Mouse (Mus musculus) gastrocnemius, postnatal 10 days (tissue): ENCODE results near the gene Itsn1. TPM values are rescaled to one million over a fixed set of nuclear protein-coding genes. Genes with fewer than 3 reads are reported as not detected.

Experiments
- DNase-seq: peaks from one replicate; pipeline ENCODE4 v3.0.0; 2021; ENCODE audit warnings: mixed read lengths
- total RNA-seq, 2 experiments: library from RNA; stranded (reverse); gene quantifications; 2 replicates each; pipeline ENCODE4 v1.2.3; 2021

Gene Itsn1
- total RNA-seq, 2 experiments from 2014 or later = 60.2 to 81.2 TPM

DNA sequence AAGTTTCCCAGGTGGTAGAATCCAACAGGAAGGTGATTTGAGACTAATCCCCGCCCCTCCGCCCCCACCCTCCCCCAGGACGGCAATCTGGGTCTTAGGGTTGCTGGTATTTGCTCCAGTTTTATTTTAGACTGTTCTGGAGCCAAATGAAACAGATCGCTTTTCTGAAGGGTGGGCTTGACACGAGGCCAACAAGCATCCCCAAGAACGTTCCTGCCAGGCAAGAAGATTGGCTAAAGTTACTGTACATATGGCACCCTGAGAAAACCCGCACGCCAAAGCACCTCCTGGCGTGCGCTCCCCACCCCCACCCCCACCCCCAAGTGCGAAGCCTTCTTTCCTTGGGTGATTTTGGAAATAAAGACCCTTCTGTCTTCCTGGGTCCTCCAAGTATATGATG is 178.1 kb downstream of the Itsn1 start:
- no peak for DNase-seq

DNA sequence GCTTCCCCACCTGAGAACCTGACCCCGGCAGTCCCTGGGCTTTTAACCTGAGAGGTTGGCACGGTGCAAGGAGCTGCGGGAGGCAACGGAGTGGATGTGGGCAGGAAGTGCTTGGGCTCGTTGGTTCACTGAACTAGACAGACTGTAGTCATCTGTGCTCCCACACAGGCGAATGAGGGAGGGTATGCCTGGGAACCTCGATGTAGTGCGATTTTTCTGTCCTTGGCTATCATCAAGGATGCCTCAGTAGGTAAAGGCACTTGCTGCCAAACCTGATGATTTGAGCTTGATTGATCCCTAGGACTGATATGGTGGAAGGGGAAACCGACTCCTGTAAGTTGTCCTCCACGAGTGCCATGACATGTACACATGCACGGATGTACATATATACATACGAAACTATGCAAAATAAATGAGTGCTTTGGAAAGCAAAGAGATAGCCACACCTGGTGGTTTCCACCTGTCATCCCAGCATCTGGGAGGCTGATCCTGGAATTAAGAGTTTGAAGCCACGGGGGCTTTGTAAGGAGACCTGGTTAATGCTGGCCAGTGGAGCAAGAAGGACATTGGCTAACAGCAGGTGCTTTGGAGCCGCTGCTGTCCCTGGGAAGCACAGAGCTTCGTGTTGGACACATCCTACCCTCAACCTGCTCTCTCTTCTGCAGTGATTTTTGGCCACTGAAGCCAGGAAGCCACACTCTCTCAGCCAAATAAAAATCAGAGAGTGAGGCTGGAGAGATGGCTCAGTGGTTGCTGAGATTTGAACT is 180.7 kb downstream of the Itsn1 start:
- no peak for DNase-seq

DNA sequence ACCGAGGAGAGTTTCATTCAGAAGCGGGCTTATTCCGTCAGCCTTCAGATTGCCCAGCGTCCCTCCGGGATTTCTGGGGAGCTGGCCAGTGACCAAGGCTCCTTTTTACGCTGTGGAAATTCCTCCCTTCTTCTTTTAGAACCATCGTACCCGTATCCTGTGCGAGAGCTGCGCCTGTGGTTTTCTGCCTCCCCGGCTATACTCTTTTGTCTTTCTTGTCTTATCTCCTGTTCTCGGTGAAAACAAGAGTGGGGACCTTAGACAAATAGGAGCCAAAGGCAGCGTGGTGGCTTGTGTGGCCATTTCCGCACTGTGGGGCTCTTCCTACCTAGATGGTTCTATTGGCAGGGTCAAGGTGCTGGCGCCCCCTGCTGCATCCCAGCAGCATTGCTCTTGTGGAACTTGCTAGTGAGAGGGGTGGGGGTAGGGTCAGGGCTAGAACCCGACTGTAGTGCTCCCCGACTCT is 188.6 kb downstream of the Itsn1 start:
- peak; percentile 87 for DNase-seq

DNA sequence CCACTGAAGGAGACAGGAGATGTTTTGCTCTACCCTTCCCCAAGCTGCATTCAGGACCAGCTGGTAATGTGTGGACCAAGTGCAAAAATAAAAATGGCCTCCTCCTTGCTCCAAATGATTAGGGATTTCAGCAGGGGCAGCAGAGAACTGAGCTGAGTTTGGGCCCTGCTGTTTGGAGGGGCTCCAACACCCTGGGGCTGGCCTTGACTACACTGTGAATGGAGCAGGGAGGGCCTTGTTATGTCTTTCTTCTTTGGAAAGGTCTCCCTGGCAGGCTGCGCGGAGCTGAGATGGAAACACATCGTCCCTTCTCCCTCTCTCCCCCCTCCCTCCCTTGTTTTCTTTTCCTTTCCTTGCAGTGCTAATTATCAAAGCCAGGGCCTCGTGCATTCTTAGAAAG is 189.4 kb downstream of the Itsn1 start:
- DNase-seq = no peak

DNA sequence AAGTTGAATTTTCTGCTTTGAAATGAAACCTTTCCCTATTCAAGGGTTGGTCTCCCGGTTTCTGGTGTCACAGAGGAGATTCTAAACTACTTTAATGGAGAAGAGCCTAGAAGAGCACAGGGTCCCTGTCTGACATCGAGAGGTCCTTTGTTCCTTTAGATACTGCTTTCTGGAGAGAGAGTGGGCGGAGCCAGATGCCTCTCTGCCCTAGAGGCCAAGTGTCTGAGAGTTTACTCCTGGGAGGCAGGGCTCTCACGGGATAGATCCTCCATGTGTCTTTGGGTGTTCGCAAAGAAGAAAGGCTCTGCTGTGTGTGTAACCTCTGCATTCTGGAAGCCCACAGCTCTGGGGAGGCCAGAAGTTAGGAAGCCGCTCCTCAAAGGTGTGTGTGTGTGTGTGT is 190.0 kb downstream of the Itsn1 start:
- DNase-seq = no peak

DNA sequence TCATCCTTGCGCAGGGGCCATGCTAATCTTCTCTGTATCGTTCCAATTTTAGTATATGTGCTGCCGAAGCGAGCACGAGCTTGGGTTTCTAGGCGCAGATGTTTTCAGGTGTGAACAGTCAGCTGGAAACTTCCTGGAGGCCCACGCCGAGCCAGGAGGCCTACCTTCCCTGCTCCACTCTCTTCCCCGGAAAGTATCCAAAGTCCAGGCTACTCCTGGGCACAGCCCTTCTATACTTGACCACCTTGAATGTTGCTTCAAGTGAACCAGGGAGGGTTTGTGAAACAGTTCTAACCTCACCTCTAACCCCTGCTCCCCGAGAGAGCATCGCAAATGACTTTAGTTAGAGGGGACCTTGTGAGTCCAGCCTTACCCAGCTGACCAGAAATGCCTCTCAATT is 192.3 kb downstream of the Itsn1 start:
- DNase-seq = no peak

DNA sequence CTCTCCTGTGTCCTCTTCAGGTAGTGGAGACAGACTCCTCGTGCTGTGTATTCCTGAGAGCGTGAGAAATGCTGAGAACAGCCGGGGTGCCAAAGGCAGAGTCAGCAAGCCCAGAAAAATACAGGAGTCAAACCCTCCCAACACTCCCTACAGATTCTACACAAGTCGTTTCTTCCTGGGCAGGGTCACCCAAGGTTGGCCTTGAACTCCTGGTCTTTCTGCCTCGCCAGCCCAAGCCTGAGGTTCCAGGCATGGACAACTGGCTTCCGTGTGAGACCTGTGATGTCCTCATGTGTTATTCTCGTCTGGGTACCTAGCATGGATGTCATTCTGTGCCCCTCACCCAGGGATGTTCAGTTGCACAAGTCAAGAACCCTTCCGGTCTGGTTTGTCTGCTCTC is 193.9 kb downstream of the Itsn1 start:
- DNase-seq = peak; percentile 2

DNA sequence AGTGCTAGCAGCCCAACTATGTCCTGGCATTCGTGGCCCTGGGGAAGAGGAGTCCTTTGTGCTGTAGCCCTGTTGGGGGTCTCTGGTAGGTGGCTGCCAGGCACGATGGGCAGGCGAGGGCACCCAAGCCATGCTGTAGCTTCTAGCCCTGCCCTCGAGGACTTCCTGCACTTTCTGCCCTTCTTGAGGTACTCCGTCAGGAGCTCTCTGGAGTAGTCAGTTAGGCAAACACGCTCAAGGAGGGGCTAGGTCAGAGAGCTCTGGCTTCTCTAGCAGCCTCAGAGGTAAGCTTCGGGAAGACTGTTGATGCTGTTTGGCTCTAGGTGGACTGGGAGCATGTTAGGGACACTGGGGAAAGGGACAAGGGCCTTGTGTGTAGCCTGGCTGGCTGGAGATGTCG is 195.3 kb downstream of the Itsn1 start:
- DNase-seq = no peak

DNA sequence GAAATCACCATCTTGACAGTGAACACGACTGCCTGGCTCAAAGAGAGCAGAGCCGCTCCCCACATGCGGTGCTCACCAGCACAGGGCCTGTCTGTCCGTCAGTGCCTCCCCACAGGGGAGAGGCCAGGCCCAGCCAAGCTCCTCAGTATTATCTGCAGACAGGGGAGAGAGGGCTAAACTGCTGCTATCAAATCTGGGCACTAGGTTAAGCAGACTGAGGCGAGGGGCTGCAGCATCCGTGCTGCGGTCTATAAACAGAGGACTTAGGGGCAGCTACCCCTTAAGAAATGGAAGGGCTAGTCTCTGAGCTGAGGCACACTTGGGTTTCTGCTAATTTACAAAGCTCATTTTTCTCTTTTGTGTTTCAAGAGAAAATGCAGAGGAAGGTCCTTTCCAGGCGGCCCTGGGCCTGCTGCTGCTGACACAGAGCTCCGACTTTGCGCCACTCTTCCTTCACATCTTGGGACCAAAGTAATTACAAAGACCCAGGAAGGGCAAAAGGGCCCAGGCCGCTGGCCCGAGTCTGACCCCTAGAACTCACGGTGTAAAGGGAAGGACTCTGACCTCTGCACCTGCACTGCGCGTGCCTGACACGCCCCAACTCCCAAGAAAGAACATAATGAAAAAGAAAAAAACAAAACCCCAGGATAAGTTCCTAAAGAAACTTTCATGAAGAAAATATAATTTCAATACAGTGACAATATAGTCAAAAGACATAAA is 199.0 kb downstream of the Itsn1 start:
- DNase-seq = no peak

DNA sequence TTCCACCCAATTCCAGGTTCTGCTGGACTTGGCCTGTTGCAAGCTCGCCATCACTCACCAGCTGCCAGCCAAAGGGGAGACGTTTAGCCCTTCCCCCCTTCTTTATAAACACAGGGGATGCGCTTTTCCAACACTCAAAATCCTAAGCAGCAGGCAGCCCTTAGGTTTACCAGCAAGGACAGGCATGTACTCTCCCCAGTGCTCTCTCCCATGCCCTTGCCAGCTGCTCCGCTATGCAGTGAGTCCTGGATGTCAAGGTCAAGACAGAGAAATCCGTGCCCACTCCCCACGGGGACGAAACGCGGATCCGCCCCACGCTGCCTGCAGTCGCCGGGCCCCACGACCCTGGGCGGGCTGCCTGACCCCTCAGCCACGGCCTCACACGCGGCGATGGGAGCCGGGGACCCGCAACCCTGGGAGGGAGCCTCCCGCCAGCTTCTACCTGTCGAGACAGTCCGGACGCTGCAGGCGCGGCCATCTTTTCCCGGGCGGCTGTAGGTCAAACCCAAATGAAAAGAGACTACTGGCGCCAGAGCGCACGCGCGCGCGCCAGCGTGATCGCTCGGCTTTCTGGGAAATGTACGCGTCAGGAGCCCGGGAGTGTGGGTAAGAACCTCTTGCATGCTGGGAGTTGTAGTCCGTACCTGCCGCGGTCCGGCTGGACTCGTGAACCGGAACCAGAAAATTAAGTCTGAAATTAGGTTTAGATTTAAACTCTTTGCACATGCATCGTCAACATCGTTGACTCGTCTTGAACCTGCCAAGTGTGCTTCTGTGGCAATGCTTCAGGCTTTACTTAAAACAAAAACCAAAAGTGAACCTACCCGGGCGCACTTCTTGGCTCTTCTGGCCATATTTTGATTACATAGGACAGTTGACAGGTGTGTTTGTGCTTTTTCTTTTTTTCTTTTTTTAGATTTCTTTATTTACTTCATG is 202.3 kb downstream of the Itsn1 start:
- peak; percentile 84 for DNase-seq

DNA sequence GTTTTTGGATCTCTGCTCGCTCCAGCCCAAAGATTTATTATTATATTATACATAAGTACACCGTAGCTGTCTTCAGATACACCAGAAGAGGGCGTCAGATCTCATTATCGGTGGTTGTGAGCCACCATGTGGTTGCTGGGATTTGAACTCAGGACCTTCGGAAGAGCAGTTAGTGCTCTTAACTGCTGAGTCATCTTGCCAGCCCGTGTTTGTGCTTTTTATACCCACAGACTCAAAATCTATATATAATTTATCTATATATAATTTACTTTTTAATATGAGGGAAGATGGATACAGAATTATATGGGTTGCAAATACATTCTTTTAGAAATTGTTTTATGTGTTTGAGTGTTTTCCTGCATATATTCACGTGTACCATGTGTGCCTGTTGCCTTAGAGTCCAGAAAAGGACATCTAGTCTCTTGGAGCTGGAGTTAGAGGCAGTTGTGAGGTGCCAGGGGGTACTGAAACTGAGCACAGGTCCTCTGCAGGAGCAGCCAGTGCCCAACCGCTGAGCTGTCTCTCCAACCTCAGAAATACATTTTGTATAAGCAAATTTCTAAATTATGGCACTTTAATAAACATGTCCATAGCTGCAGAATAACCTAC is 203.1 kb downstream of the Itsn1 start:
- DNase-seq = no peak

DNA sequence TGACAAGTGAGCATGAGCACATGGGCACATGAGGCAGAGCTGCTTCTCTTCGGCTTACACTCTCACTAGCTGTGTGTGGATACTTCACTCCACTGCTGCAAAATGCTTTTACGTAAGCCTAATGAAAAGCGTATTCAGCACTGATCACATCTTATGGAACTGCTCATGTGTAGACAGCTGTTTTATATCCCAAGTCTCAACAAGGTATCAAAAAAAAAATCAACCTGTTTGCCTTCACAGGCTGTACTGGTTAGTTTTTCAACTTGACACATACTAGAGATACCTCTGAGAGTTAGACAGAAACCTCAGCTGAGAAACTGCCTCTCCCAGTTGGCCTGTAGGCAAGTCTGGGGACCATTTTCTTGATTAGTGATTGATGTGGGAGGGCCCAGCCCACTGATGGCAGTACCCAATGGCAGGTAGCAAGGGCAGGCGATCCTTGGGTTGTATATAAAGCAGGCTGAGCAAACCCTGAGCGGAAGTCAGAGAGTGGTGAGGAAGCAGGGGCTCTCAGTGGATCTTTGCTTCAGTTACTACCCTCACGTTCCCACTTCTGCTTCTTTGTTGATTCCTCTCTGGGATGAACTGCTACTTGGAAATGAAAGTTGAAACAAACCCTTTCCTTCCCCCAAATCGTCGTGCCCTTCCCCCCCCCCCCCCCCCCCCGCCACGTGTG is 203.9 kb downstream of the Itsn1 start:
- DNase-seq = peak; percentile 2

DNA sequence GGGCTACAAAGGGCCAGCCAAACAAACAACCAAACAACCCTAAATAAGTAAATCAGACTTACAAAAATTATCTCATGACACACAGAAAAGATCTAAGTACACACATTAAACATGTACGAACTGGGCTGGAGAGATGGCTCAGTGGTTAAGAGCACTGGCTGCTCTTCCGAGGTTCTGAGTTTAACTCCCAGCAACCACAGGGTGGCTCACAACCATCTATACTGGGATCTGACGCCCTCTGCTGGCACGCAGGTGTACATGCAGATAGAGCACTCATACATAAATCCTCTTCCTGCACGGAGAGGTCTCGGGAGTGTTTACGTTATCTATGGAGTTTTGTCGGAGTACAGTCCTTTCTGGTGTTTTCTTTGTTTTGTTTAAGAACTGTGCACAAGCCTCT is 206.0 kb downstream of the Itsn1 start:
- DNase-seq = peak; percentile 50

DNA sequence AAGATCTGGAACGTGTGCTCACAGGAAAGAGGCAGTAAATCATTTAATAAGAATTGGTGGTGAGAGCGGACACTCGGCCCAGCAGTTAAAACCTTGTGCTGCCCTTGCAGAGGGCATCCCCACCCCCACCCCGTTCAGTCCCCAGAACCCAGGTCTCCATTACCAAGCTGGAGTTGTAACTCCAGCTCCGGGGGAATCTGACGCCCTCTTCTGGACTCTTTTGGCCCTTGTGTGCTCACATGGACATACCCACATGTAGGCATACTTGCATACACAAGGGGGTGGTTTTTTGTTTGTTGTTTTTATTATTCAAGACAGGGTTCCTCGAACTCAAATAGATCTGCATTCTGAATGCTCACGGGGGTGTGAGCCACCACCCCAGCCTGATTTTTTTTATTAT is 206.6 kb downstream of the Itsn1 start:
- DNase-seq = no peak

DNA sequence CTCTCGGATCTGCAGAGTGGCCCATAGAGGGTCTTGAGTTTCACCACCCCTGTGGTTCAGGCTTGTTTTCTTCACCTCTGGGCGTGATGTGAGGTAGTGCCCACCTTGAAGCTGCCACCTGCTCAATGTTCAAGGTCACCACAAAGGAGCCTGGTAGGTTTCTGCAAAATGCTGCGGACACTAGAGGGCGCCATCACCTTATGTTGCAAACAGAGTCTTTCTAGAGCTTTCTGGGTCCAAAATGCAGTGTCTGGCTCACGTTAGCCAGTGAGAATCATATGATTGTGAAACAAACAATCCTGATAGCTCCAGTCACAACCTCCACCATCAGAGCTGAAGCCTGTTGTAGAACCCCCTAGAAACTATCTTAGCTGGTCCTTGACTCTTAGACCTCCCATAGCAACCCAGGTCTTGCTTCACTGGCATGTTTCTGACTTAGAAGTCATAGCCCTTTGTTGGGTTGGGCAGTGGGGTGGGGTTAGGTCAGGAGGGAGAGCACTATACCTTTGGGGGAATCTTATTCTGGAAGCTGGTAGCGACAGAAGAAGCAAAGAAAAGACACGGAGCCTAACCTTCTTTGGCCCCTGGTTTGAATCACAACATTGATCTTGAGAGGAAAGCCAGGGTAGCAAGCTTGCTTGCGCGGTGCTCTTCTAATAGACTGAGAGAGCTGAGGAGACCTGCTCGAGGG is 207.4 kb downstream of the Itsn1 start:
- DNase-seq = peak; percentile 90

DNA sequence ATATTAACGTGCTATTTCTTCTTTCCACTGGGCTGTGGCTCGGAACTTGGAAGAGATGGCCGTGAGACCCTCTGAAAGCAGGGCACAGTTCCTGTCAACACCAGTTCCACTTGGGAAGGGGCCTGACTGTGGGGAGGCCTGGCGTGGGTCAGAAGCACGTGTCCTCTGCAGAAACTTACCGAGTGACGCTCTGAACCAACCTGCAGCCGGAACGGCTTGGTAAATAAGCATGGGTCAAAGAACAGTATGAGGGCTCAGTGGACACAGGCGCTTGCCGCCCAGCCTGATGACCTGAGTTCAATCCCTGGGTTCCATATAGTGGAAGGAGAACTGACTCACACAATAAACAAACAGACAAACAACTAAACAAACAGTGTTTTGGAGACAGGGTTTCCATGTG is 208.2 kb downstream of the Itsn1 start:
- no peak for DNase-seq

DNA sequence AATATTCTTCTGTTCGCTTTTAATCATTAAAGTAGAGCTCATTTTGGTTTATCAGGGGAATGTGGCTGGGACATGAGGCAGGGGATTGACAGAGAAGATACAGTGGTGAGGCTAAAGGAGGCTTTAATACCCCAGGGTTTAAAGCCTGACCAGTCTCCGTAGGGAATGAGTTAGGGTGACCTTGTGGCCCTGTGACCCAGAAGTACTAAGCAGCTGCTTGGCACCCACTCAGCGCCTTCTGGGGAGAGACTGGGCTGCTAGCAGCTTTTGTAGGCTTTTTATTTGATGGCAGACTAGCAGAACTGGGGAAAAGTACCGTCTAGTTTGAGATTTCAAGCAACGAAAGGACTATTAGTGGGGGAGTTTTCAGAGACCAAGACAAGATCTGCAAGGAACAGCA is 209.1 kb downstream of the Itsn1 start:
- DNase-seq = no peak

DNA sequence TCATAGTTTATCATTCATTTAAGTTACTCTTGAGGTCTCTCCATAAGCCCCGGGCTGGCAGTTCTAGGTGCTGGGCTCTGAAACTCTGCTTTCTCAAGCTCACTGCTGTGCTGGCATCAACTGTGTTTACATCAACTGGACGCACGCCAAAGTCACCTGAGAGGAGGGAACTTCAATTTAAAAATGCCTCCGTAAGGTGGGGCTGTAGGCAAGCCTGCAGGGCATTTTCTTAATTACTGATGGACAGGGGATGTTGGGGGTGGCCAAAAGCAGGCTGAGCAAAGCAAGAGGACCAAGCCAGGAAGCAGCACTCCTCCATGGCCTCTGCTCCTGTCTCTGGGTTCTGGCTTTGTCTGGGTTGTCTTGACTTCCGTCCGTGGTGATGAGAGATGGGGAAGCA is 211.6 kb downstream of the Itsn1 start:
- DNase-seq = no peak

DNA sequence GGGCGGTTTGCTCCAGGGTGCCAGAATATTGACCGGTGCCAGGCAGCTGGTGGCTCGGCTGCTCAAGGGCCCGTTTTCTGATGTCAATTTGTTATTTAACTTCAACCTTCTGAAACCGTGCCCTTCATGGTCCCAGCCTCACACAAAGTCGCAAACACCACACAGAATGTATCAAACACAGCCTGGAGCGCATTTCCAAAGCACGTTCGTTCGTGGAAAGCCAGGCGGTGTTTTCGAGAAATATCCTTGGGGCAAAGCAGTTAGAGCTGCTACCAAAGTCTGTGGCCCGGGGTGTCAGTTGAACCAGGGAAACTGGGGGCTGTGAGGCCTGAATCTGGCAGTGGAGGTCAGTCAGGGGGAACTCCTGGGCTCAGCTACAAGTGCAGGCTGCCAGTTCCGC is 213.1 kb downstream of the Itsn1 start:
- no peak for DNase-seq

DNA sequence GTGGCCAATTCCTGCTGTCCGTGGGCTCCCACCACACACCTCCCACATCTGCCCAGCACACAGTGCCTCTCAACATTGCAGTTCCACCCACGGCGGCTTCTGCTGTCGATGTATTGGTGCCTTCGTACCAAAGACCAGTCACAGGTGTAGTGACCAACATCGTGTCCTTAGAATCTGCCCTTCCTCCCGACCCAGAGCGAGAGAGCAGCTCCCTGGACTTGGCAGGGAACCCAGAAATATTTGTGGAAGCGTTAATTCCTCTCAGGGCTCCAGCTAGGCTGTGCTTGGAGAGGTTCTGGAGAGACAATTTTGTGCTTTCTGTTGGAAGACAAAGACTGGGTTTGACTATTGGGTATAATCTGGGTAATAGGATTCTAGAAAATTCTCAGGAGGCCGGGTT is 217.2 kb downstream of the Itsn1 start:
- DNase-seq = no peak

DNA sequence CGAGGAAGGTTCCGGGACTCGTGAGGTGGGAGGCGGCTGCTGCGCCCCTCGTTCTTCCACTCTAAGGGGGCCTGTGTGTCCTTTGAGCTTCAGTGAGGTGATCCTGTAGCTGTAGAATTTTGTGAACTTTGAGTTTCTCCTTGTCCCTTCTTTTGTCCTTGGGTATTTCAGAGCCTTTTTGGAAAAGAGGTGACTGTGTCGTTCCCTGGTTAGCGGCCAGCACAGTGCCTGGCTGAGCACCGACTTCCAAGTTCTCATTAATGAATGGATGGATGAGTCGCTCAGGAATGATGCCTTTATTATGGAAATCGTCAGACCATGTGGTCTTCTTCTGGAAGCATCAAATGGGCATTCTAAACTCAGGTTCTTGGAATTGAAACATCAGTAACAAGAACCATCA is 218.0 kb downstream of the Itsn1 start:
- no peak for DNase-seq
